Mouse (Mus musculus) adrenal gland, postnatal 36 days (tissue): ENCODE measurements around the gene Pdhb. TPM values are rescaled to one million over a fixed set of nuclear protein-coding genes. Genes with fewer than 3 reads are reported as not detected.

Source experiments
- DNase-seq, 2 experiments: peaks; one replicate each; pipeline ENCODE4 v3.0.0; 2021; ENCODE audit warnings: mixed read lengths in 1 of 2
- long read RNA-seq, 2 experiments: library from polyadenylated mRNA; stranded (forward); transcript quantifications; one replicate each; pipeline ENCODE4 v2.0.0; 2021; ENCODE audit warnings: borderline sequencing depth in 2 of 2
- total RNA-seq, 2 experiments: library from RNA; stranded (reverse); gene quantifications; 2 replicates each; pipeline ENCODE4 v1.2.3; 2021

Gene Pdhb
- 100 to 1,000 TPM; 349 to 451 TPM for total RNA-seq
- long read RNA-seq, experiment 1, transcript Pdhb-201 (10 exons, 1,513 nt) = major isoform, 202 of 228 reads
- long read RNA-seq, experiment 1, partial matches to known transcripts = 16 of 228 reads
- long read RNA-seq, experiment 1, other reads (novel, unspliced or antisense) = 10 of 228 reads
- long read RNA-seq, experiment 2, transcript Pdhb-201 (10 exons, 1,513 nt) = major isoform, 107 of 120 reads
- long read RNA-seq, experiment 2, partial matches to known transcripts = 8 of 120 reads
- long read RNA-seq, experiment 2, other reads (novel, unspliced or antisense) = 2 of 120 reads

DNA sequence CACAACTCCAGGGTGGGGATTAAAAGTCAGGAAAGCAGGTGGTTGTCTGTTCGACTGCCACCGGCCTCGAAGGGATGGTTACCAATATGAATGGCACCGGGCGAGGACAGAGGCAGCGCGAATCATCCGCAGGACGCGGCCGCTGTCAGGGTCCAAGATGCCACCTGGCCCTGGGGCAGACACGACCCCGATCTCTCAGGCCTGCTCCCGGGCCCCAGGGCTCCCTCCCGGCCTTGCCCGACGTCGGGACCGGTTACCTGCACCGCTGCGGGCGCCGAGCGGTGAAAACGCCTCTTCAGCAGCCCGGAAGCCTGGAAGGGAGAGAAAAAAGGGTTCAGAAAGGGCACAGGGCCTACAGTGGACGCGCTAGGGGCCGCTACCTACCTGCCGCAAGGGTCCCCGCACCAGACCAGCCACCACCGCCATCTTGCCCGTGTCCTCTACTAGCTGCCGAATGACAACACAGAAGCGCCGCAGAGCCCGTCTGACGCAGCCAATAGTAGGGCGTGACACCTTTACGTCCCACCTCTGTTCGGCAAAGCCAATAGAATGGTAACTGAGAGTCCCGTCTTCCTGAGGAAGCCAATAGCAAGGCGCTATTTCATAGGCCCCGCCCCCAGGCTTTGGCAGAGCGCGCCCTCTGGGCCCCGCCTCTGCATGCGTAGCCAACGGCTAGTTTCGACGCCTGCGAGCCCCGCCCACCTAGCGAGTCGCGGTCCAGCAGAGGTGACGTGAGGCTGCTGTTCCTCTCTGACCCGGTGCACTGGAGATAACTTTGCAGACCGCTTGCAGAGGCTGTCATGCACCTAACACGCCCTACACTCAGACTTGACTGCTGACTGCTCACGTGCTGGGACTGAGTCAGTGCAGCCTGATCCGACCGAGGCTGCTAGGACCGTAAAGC lies at the start of gene Pdhb:
TSS of gene Pdhb (minus strand) at position 519 of the 904 bp plus-strand sequence.
- peak; percentile 99 to 100 for DNase-seq

DNA sequence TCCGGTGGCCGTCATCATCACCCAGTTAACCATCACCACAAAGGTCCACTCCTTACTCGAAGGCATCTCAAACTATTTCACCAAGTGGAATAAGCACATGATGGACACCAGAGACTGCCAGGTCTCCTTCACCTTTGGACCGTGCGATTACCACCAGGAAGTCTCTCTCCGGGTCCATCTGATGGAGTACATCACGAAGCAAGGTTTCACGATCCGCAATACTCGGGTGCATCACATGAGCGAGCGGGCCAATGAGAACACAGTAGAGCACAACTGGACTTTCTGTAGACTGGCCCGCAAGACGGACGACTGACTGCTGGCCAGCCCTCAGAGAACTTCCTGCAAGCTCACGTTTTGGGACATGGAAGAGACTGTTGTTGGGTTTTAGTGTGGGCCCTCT lies 49.7 kb upstream of the Pdhb start:
- DNase-seq = no peak

DNA sequence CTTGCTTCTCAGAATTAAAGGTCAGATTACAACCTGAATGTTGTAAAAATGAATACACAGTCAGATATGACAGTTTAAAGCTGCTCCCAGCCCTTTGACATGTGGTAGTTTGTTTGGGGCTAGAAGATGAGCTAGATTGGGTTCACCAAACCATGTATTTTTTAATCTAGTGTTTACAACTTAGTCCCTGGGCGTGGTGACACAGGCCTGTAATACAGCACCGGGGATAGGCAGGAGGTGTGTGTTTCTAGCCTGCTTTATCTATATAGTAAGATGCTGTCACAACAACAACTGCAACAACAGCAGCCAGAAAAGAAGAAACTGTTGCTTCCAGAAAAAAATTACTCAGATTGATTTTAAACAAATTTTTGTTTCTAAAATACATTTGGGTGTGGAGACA lies 48.1 kb upstream of the Pdhb start:
- no peak for DNase-seq

DNA sequence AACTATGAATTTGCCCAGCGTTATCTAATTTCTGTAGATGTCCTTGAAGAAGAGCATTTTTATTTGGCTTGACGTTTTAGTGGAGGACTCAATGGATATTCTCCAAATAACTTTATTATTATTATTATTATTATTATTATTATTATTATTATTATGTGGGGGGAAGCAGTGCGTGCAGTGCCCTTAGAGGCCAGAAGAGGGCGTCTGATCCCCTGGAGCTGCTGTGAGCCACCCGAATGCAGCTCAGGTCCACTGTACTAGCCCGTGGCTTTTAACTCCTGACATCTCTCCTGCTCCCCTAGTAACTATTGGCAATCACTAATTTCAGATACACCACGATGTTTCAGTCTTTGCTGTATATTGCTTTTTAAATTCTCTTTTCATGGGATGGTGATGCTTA lies 47.5 kb upstream of the Pdhb start:
- DNase-seq = peak in 1 of 2 experiments; percentile 12

DNA sequence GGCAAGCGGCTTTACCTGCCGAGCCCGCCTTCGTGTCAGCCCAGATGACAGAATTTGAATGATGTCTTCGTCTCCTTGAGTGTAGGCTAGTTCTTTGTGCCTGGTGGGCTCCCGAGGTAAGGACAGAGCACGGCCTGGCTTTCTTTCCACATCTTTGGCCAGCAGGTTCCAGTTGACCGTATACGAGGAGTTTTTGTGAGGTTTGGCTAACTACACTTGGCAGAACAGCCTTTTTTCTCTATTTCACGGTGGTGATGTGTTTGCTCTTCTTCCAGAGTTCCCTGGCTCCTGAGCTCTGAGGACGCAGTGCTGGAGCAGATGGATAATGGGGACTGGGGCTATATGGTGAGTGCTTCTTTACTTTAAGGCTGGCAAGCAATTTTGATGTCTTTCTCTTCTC lies 47.1 kb upstream of the Pdhb start:
- DNase-seq = no peak

DNA sequence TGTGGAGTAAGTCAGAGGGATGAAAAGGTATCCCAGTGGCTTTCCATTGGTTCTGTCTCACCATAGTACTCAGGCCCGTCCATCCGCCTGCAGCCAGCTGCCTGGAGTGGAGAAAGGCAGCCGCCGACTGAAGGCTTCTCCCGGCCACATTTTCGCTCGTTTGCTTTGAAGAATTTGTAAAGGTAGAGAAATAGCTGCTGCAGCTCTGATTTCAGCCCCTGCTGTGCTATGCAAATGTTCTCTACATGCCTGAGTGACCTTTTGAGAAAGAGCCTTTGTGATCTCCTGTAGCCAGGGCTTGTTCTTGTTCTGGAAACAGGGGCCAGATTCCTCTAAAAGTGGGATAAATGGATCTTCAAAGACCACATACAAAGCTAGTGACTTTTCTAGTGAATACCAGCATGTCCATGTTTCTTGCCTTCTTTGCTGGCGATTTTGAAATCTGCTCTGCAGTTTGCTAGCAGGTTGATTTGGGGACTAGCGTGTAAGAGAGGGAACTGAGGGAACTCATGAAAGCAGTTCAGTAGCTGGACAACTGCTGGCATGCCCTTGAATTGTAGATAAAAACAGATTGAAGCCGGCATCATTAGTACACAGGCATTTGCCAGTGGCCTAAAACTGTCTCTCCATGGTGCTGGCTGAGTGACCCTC lies 46.0 kb upstream of the Pdhb start:
- peak in 1 of 2 experiments; percentile 15 for DNase-seq

DNA sequence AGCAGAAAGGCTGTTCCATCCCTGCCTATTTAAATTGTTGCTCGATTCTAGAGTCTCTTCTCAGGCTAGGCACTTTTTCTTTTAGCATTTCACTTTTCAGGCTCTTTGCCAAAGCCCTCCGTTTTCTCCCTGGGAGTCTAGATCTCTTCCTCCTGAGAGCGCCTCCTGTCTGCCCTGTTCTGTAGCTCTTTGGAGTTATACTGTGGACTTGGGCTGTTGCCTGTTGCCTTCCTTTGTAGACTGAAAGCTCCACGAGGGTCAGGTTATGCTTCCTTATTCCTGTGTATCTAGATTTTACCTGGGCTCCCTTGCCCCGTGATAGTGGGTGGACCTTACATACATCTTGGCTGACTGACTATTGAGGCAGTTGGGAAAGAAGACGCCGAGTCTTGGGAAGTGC lies 45.4 kb upstream of the Pdhb start:
- no peak for DNase-seq

DNA sequence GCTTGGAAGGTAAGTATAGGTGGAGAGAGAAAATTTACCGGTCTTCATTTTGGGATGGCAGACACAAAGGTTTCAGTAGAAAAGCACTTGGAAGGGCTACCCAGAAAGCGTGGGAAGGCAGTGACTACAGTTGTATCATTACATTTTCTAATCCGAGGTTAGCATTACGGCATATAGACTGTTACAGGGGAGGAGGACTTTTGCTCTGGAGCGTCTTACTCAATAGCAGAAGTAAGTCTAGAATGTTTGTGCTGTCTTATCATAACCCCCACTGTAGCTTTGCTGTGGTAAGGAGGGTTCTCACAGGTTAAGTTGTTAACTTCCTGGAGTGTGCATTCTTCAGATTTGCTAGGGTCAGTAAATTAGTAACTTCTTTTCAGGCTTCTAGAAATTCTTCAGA lies 43.3 kb upstream of the Pdhb start:
- DNase-seq = no peak

DNA sequence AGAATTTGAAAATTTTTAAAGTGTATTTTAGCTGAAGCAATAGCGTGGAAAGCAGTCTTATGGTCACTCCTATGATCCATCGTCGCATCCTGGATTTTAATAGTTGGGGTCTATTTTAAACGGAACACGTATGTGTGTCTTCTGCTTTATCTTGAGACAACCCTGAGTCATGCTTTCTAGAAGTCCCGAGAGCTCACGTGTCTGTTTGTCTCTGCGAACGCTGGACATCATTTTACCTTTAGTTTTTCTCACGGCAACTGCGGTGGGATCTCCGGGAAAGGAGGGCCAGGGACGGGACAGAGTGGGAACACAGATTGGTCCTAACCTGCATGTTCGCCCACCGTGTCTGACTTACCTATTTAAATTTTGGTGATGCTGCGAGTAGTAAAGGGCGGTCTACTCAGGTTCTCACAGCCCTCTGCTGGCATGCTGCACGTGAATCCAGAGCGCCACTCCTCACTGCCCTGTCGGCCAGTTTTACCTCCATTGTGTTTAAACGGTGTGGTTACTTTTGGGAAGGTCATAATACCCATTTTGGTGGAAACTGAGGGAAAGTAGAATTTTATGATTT lies 42.5 kb upstream of the Pdhb start:
- peak in 1 of 2 experiments; percentile 12 for DNase-seq

DNA sequence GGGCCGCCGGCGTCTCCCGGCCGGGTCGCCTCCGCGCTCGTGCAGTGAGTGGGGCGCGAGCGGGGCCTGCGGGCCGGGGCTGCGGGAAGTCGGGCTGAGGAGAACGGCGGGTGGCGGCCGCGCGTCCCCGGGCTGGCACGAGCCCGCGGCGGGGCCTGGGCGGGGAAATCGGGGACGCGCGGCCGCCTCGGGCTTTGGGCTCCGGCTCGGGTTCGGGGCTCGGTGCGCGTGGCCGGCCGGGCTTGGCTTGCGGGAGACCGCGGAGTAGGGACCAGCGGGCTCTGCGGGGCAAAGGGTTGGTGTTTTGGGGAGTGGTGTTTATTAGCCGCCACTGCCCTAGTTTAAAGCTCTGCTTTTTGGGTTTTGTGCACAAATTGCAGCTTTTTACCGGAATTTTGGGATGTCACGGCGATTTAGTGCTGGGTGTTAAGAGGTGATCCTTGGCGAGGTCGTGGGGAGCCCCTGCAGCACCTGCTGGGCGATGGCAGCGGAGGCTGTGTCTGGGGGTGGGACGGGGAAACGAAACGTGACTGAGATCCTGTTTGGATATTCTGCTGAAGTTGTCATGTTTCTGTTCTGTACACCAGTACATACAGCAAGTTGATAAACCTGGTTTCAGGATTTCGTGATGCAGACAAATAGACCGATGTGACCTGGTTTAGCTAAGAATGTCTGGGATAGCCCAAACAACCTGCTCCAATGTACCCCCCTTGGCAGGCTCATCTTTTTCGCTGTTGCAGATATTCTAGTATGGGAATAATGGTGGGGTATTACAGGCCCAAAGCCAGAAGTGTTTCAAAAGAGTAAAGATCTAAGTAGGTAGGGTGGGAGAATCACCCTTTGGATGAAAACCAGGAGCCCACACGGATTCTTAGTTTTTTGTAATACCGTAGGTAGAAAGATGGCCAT lies 41.7 kb upstream of the Pdhb start:
- peak; percentile 87 to 92 for DNase-seq

DNA sequence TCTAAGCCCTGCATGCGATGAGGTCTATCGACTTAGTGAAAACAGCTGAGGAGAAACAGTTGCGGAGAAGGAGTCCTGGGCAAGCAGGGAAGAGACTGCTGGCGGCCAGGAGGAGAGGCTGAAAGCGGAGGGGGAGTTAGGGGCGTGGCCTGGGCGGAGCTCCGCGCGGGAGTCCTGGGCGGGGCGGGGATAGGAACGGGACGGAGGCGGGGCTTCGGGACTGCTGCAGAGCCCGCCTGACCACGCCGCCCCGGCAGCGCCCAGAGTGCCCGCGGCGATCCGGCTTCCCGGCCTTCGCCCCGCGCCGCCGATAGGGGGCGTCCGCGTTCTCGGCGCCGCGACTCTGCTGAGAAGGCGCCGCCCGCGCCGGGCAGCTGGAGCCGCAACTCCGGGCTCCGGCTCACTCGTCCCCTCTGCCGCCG lies 41.0 kb upstream of the Pdhb start, which contains the start of gene Kctd6:
TSS of gene Kctd6 (plus strand) at position 338 of the 422 bp plus-strand sequence.
- DNase-seq = peak; percentile 100

DNA sequence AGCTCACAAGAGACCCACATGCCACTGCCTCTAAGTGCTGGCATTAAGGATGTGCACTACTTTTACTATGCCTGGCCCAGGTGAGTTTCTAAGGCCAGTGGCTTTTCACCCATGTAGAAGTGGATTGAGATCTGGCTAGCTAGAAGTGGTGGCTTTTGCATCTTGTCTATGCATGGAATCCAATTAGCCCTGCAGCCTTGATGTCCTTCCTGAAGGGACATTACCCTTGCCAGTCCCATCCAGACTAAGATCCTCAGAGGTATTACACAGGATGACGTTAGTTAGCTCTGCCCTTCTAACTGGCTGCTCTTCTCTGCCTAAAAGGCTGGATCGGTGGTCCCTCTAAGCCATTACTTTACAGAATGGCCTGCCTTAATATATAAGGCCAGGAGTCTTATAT lies 40.2 kb upstream of the Pdhb start:
- no peak for DNase-seq

DNA sequence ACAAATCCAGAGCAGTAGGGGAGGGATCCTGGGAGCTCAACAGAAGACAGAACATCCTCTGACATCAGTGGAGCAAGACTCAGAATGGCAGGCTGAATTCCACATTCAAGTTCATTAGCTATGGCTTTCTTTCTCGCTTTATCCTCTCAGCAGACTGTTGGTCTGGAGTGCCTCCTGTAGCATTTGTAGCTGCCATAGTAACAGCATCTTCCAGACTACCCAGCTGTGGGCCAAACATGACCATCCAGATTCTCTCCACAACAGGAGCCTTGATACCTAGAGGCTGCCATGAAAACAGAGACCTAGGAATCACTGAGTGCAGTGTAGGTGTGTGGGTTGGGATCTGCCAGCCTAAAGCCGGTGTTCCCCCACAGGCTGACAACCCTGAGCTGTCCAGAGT lies 37.1 kb upstream of the Pdhb start:
- no peak for DNase-seq

DNA sequence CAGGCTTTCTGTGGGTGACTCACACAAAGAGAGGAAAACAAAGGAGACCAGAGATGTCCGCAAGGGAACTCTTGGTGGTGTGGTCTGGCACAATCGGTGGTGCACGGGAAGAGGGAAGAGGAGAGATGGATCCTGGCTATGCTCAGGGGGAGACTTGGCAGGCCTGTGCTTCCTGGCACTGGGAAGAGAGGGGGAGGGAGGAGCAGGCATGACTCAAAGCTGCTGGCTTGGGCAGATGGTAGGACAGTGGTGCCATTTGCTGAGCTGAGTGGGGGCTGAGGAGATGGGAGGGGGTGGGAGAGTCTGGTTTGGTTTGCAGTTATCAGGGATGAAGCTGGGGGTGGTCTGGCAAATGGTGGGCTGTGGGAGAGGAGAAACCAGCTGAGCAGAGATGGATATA lies 36.1 kb upstream of the Pdhb start:
- peak; percentile 39 to 59 for DNase-seq

DNA sequence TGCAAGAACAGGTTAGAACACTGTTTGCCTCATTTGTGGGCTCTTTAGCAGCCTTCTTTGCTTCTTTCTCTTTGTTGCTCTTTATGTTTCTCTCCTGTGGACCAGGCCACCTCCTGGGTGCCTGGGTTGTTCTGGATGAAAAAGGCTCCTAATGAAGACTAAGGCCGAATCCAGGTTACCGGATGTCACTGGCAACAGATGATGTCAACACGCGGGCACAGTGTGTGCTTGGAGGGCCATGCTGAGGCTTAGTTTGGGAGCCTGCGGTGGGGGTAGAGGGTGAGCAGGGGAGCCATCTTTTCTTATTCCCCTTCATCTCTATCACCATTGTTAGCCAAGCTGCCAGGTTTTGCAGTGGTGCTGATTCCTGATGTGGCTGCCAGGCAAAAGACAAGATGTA lies 34.7 kb upstream of the Pdhb start:
- DNase-seq = no peak

DNA sequence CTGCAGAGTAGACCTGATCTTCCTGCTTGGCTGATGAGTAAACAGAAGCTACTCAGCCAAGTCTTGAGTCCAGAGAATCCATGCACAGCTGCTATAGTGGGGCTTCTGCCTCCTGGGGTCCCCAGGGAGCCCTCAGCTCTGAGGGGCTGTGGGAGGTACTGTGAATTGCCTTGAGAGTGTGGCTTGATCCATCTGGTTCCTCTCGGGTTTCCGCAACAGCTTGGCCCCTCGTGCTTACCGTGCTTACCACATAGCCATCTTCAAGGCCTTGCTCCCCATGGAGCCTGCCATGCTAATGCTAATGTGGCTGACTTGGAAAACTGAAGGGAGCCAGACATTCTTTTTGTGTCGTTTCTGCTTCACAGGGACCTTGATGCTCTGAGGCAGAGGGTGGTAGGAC lies 34.3 kb upstream of the Pdhb start:
- DNase-seq = no peak

DNA sequence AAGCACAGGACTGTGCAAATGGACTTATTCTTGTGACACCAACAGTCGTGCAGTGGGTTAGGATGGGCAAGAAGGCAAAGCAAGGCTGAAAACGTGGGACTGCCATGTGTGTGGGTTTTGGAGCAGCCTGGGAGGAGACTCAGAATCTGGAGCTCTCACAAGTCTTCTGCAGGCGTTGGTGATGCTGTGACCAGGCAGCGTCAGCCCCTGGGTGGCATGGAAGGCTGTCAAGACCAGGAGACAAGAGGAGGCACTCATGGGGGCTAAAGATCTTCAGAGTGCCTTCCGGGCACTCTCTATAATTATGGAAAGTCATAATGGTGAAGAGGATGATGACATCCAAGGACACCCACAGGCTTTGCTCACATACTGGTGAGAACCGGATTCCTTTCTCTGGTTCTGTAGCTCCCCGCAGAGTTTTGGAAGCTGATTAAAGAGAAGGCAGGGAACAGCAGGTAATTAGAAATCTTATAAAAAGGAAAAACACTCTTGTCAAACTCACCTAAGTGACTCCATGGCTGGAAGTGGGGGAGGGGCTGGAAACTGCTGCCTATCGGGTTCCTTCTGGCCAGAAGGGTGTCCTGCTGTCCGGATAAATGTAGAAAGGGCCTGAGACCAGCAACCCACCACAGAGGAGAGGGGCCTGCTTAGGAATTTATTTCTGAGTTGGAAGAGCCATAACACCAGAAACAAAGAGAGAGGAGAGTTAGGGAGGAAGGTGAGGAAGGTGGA lies 33.5 kb upstream of the Pdhb start:
- no peak for DNase-seq

DNA sequence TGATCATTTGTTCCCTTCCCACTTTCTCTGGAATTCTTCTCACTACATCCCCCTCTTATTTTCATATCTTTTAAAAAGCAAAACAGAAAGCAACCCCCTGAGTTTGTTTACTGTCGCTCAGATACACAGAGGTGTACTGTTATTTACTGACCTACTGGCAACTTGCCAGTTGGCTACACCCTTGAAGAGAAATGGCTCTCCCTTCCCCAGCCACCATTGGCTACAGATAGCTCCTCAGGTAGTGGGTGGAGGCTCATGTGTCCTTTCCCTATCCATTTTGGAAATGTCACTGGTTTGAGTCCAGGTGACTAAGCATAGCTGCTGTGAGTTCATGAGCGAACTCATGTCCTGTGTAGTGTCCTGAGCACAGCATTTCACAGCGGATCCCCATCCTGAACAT lies 28.9 kb upstream of the Pdhb start:
- DNase-seq = no peak

DNA sequence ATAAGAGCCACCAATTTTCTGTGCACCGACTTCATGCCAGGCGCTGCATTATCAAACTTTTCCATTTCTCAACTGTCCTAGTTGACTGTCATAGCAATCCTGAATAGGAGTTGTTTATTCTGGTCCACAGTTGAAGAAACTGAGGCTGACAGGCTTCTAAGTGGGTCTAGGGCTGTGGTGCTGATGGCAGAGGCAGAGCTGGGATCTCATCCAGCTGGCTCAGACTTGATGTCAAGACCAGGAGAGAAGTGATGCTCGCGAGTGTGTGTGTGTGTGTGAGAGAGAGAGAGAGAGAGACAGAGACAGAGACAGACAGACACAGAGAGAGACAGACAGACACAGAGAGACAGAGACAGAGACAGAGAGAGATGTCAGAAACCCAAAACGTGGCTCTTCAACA lies 27.9 kb upstream of the Pdhb start:
- DNase-seq = no peak

DNA sequence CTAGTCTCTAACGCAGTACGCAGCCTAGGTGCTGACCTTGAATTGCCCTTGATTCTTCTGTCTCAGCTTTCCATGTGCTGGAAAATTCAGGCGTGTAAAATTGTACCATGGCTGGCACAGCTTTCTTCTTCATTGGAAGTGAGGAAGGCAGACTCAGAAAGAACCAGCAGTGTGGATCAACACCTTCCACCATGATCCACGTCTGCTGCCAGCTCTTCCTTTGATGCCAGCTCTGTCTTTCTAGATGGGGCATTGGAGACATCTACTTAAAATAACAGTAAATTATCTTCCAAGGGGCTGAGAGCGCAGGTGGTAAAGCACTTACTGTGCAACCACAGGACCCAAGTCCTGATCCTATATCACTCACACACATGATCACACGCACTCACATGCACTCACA lies 19.9 kb upstream of the Pdhb start:
- no peak for DNase-seq
